Mouse (Mus musculus): ENCODE results near the gene Rubcn.

- TF ChIP-seq MAZ (IDR thresholded peaks at IDR 0.05; ENCODE audit: low read depth, low read length) (no peak), EP300 (IDR thresholded peaks at IDR 0.05; ENCODE audit: low read length) (no peak), CTCF (conservative IDR thresholded peaks at IDR 0.05 in 1 of 2, IDR thresholded peaks at IDR 0.05 in 1 of 2; ENCODE audit: low read depth in 2 of 2, low read length in 2 of 2) (no peak), ZNF384 (IDR thresholded peaks at IDR 0.05; ENCODE audit: low read depth, low read length) (no peak), POLR2A (IDR thresholded peaks at IDR 0.05; ENCODE audit: low read depth, low read length) (no peak), HCFC1 (IDR thresholded peaks at IDR 0.05; ENCODE audit: low read depth, low read length) (no peak), POLR2AphosphoS2 (IDR thresholded peaks at IDR 0.05; ENCODE audit: low read depth, low read length) (no peak), RCOR1 (conservative IDR thresholded peaks at IDR 0.05; ENCODE audit: low read depth, low read length) (no peak), BHLHE40 (IDR thresholded peaks at IDR 0.05; ENCODE audit: low read depth, low read length) (no peak), NELFE (IDR thresholded peaks at IDR 0.05; ENCODE audit: low read depth, low read length) (no peak)
Observed at GRCm38 (mm10) chr16:32776676-32777075, 100.9 kb downstream of the Rubcn start.
